Mouse (Mus musculus) thymus, adult 18-20 months (tissue): Measurements from ENCODE around the gene 4933405O20Rik.

Source experiments
- DNase-seq, 2 experiments: peaks; one replicate each; pipeline ENCODE4 v3.0.0; 2022; ENCODE audit warnings: mixed read lengths in 2 of 2

The 4933405O20Rik gene

GRCm38 (mm10) chr7:50598890-50599289 is at the start of gene 4933405O20Rik:
4933405O20Rik (plus strand) TSS chr7:50599190.
- DNase-seq, result no peak

- DNase-seq, result no peak
Observed at GRCm38 (mm10) chr7:50549572-50549971, 49.4 kb upstream of the 4933405O20Rik start.

- no peak for DNase-seq
Observed at GRCm38 (mm10) chr7:50551426-50551825, 47.6 kb upstream of the 4933405O20Rik start.

GRCm38 (mm10) chr7:50562708-50563107 is 36.3 kb upstream of the 4933405O20Rik start:
- DNase-seq, result no peak

- no peak for DNase-seq
Observed at GRCm38 (mm10) chr7:50573841-50574240, 25.1 kb upstream of the 4933405O20Rik start.

- no peak for DNase-seq
Observed at GRCm38 (mm10) chr7:50588642-50589424, 10.2 kb upstream of the 4933405O20Rik start.

GRCm38 (mm10) chr7:50614101-50614500 is 15.1 kb downstream of the 4933405O20Rik start:
- DNase-seq, result no peak

GRCm38 (mm10) chr7:50629186-50629585 is 30.2 kb downstream of the 4933405O20Rik start:
- no peak for DNase-seq

GRCm38 (mm10) chr7:50633147-50633546 is 34.2 kb downstream of the 4933405O20Rik start:
- DNase-seq, result no peak
